Mouse (Mus musculus) ovary, adult 18-20 months (tissue): ENCODE data around the gene Slc9b1.

ENCODE experiments used
- DNase-seq: peaks from one replicate; pipeline ENCODE4 v3.0.0; 2022; ENCODE audit warnings: low spot score, mixed read lengths

Gene Slc9b1

GRCm38 (mm10) chr3:135438531-135438912, 90.7 kb downstream of the Slc9b1 start:
- peak; percentile 83 for DNase-seq

- DNase-seq, result peak; percentile 74
Observed at GRCm38 (mm10) chr3:135438913-135439531, 91.2 kb downstream of the Slc9b1 start.

- no peak for DNase-seq
Observed at GRCm38 (mm10) chr3:135439651-135440050, 91.8 kb downstream of the Slc9b1 start.

GRCm38 (mm10) chr3:135440221-135440620, 92.4 kb downstream of the Slc9b1 start:
- DNase-seq, result no peak

GRCm38 (mm10) chr3:135440621-135441020, 92.8 kb downstream of the Slc9b1 start:
- no peak for DNase-seq

GRCm38 (mm10) chr3:135444930-135445329, 97.1 kb downstream of the Slc9b1 start:
- no peak for DNase-seq
